Mouse (Mus musculus): ENCODE measurements at regions not wholly inside any gene's neighbourhood (a gene's known extent, or its start where the extent isn't known, plus 50 kb on each side); places are given as distances from the start of the nearest gene placed in this dataset.

DNA sequence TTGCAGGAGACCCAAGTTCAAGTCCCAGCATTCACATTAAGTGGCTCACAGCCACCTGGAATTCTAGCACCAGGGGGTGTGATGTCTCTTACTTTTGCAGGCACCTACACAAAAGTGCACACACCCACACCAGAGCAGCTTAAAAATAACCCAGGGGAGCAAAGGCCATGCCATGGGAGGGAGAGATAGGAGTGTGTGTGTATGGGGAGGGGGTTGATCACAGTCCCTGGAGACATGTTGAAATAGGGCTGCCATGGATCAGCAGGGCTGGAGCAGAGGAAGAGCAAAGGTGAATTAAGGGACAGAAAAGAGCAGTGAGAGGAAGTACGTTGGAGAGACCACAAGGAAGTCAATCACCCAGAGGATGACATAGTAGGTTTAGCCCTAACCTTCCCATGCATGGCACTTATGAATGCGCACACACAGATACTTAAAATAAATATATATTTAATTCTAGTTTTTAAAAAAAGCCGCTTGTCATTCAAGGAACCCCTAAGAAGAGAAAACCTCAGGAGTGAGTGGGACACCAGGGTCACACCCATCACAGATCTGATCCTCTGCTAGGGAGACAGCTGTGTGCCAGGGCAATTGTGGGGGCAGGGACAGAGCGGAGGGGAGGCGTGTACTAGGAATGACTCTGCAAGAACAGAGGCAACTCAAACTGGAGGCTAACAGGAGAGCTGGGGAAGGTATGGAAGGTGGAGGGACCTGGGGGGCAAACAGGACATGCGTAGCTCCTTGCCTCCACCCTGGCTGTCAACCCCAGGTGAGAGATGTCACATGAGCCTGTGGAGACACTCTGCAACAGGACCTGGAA lies 189.5 kb upstream of the Rybp start:
- no peak for DNase-seq (ENCODE audit: low read depth)

DNA sequence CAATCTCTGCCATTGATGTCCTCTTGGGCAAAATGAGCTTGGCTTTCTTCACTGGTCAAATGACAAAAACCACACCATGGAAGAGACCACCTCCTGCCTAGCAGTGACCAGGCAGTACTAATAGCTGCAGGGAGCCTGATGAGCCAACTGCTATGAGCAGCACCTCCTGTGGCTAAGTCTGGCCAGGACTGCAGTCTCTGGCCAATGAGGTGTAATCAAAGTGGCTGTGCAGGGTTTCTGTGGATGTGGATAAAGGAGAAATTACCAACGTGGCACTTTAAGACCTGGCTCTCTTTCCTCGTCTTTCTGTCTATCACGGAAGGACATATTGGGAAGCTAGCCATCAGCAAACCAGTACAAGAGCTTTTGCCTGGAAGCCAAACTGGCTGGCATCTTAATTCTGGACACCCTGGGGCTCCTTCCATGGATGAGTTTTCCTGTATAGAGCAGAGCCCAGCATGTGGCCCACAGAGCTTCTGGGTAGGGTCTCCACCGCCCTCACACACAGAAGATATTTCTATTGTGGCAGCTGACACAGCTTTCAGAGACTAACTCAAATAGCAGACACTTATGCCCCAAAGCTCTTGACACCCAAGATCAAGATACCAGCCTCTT lies 188.2 kb upstream of the Rybp start:
- DNase-seq (ENCODE audit: low read depth), result no peak

DNA sequence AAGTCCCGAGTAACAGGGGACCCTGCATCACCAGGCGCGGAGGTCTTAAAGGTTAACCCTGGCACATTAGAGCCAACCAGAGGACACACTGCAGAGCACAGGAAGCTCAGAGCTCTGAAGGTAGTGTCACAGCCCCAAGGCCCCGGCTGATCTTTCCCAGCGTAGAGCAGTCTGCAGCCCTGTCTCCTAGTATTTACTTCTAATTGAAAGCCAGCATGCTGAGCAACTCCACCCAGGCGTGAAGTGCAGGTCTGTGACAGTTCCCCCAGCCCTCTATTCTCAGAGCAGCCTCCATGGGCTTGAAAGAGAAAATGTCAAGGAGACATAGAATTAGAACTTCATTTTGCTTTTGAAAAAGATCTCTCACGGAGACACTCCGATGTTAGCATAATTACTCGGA lies 187.0 kb upstream of the Rybp start:
- DNase-seq (ENCODE audit: low read depth), result no peak

DNA sequence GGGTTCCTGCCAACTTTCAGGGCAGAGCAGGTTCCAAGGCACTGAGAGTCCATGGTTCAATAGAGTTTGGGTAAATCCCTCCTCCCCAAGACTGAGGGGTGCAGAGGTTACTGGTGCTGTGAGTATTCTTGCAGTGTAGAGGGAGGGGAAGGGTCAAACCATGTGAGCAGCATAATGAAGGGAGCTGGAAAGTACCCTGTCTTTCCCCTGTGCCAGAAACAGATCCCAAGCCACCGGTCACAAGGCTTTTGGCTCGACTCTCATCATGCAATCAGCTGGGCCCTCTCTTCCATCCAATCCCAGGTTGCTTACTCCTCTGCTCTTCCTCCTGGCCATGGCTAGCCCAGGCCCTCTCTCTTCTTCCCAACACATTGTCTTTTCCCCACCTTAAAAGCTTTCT lies 182.8 kb upstream of the Rybp start:
- DNase-seq (ENCODE audit: low read depth), result no peak

DNA sequence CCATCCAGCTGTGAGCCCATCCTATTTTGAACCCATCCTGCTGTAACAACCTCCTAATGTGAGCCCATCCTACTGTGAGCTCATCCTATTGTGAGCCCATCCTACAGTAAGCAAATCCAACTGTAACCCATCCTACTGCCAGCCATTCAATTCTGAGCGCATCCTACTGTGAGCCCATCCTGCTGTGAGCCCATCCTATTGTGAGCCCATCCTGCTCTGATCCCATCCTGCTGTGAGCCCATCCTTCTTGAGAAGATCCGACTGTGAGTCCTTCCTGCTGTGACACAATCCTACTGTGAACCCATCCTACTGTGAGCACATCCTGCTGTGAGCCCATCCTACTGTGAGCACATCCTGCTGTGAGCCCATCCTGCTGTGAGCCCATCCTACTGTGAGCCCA lies 175.5 kb upstream of the Rybp start:
- no peak for DNase-seq (ENCODE audit: low read depth)

DNA sequence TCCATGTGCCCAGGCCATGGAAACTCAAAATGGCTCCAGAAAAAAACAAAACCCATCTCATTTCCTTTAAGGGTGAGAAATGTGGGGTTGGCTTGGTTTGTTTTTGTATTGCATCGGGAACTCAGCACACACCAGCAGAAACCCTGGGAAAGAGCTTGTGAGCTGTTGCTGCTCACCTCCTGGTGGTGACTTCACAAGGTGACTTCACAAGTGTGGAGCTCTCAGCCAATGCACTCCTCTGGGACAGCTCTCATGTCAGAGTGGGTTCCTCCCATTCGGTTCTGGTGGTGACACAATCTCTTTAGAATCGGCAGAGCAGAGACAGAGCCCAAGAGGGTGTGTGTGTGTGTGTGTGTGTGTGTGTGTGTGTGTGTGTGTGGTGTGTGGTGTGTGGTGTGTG lies 166.1 kb upstream of the Rybp start:
- no peak for DNase-seq (ENCODE audit: low read depth)

DNA sequence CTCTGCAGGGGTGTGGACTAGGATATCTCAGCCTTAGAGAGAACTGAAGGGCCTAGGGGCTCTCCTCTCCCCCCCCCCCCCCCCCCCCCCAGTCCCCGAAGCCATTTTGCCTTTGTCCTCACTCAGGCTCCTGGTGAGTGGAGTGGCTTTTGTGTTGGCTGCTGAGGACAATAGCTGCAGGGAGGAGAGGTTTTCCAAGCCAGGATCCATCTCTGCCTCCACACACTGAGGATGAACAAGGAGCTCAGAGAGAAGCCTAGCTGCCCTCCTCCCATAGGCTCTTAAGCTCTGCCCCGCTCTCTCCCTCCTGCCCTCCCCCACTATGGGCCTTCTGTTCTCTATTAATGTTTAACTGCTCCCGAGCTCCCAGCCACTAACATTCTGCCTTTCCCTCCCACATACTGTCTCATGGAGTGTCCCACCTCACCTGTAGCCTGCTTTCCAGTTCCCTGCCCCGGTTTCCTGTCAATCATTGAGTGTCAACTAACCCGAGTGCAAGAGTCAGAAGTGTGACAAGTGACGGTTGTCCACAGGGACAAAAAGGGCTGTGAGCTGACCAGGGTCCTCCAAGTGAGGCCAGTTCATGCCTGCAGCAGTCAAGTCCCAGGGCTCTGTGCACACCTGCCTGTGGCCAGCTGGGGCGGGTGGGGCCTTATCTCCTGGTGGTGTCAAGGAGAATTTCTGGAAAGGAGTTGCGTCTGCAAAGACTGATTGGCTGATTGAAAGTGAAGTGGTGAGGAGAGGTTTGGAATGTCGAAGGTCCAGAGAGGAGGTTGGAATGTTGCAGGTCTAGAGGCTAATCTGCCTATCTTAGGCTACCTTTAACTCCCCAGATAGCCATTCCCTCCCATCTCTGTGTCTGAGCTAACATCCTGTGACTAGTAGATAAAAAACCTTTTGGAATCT lies 165.1 kb upstream of the Rybp start:
- DNase-seq (ENCODE audit: low read depth), result no peak

DNA sequence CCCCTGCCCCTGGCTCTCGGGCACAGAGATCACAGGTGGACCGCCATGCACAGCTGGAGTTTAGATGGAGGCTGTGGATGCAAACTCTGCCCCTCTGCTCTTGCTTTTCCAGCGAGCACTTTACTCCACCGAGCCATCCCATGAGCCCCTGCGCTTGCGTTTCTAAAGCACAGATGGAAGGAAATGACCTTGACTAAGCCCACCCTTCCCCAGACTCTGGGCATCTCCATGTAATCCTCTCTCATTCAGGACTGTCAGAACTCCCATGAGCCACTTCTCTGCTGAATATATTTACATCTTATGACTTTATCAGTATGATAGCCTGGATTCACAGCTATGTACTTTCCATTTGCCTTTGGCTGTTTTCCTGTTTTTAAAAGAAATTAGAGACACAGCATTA lies 162.8 kb upstream of the Rybp start:
- no peak for DNase-seq (ENCODE audit: low read depth)

DNA sequence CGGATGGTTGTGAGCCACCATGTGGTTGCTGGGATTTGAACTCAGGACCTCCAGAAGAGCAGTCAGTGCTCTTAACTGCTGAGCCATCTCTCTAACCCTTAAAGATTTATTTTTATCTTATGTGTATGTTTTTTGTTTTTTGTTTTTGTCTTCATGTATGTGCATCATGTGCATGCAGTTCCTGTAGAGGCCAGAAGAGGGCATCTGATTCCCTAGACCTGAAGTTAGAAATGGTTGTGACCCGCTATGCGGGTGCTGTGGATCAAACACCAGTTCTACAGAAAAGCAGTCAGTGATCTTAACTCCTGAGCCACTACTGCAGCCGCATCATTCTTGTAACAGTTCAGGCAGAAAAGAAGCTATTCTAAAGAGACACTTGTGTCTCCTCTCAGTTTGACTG lies 161.8 kb upstream of the Rybp start:
- DNase-seq (ENCODE audit: low read depth), result no peak

DNA sequence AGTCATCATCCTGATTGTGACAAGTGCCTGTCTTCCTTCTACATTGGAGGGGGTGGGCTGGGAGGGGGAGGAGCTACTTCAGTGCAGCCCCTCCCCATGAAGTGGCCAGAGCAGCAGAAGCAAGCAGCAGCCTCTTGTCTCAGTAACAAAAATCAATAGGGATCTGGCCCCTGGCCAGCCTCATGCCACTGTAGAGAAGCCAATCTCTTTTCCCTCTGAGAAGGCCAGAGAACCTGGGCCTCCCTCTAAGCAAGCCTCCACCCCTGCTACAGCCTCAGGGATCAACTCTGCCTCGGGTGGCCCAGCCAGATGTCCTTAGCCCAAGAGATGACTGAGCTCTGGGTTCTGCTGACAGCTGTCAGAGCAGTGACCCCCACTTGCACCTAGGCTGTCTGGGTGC lies 159.9 kb upstream of the Rybp start:
- no peak for DNase-seq (ENCODE audit: low read depth)

DNA sequence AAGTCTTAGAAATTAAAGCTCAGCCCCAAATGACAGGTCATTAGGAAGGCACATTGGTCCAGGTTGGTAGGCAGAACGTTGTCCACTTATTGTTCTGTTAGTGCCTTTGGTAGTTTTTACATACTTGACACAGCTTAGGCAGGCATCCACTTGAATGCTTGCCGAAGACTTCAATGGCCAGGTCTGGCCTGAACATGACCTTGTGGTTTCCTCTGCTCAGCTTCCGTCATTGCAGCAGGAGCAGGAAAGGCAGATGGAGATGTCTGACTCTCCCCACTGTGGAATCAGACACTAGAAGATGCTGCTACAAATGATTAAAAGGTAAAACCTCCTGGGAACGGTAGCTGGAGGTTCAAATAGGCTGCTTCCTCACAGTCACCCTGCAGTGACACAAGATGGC lies 159.5 kb upstream of the Rybp start:
- no peak for DNase-seq (ENCODE audit: low read depth)

DNA sequence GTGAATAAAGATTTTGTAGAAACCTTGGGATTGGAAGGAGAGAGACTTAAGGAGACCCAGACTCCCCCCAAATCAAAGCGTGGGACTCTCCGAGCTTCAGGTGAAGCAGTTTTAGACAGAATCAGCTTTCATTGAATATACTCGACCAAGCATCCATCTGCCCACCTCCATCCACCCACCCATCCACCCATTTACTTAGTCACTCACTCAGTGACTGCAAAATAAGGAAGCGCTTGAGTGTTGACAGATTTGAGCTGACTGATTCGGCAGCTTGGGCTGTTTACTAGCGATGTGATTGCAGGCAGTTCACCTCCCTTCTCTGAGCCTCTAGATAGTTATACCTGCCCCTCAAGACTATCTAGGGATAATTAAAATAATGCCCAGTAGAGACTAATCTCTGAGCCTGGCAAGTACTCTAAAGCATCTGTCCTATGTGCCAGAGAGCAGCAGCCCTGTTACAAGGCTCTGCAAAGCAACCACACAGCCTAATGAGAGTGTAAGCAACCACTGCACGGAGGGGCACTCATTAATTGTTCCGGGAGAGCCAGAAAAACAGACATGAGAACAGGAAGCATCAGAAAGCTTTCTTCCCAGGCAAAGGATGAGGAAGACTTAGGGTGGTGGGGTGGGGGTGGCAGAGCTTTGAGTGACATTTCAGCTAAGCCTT lies 151.9 kb upstream of the Rybp start:
- no peak for DNase-seq (ENCODE audit: low read depth)

DNA sequence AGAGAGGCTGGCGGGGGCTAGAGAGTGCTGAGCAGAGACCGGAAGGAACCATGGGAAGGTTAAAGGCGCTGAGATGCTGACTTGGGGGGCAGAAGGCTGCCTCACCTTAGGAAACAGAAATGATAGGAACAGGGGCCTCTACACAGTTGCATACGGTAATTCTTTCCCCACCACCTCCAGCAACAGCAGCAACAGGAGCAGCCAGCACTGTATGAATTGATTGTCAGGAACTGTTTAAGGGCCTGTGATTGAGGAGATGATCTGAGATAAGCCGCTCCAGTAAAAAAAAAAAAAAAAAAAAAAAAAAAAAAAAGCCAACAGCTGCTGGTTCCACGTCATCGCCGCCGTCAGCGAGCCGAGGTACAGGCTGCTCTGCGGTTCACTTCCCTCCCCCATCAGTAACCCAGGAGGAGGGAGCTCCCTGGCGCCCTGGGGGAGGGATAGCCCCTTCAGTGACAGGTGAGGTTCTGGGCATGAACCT lies 151.3 kb upstream of the Rybp start:
- DNase-seq (ENCODE audit: low read depth), result no peak

DNA sequence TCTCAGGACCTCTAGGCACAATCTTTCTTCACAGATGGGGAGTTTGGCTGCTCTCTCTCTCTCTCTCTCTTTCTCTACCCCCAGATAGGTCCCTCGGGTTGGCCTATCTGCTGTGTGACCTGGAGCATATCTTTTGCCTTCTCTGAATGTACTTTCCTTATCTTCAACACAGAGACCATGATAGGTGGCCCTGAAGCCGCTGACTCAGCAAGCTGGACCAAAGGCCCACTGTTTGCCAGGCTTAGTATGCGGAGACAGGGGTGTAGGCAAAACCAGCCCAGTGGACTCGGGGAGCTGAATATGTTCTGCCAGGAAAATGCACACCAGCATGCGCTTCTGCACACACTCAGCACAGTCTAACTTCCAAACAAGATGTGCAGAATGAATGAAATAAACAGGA lies 150.7 kb upstream of the Rybp start:
- no peak for DNase-seq (ENCODE audit: low read depth)

DNA sequence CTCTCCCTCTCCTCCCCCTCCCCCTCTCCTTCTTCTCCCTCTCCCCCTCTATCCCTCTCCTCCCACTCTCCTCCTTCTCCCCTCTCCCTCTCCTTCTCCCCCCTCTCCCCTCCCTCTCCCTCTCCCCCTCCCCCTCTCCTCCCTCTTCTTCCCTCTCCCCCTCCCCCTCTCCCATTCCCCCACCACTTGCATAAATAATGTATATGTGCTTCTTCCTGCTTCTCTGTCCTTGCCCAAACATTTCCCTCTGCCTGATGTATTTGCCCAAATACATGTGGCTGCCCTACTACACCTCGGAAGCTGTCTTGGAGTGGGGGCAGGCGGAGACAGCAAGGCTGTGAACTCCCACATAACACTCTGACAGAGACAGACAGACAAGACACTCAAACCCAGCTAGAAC lies 149.2 kb upstream of the Rybp start:
- no peak for DNase-seq (ENCODE audit: low read depth)

DNA sequence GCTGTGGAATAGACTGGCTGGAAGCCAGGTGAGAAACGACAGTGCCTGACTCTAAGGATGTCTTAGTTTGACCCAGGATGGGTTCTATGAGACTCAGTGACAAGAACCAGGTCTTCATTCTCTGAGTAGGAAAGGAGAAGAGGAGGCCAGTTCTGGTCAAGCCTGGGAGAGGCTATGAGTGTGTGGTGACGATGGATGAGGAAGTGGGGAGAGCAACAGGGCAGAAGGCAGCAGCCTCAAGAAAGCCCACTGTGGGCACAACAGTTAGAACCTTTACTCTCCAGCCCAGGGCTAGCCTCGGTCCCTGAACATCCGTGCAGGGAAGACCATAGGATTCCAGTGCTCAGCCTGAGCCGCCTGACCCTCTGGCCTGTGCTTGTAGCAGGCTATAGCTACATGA lies 147.9 kb upstream of the Rybp start:
- no peak for DNase-seq (ENCODE audit: low read depth)

DNA sequence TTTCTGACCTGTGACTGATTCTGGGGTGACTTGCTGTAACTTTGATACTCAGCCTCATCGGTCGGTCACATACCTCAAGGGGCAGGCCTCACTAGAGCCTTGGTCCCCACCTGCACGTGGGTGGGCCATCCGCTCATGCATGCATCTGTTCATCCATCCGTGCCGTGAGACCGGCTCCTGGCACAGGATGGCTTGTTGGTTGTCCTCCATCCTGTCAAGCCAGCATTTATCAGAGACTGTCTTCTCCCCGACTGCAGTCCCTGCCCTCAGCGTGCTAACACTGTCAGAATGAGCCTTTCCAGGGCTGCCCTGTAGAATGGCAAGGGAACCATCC lies 146.2 kb upstream of the Rybp start:
- no peak for DNase-seq (ENCODE audit: low read depth)

DNA sequence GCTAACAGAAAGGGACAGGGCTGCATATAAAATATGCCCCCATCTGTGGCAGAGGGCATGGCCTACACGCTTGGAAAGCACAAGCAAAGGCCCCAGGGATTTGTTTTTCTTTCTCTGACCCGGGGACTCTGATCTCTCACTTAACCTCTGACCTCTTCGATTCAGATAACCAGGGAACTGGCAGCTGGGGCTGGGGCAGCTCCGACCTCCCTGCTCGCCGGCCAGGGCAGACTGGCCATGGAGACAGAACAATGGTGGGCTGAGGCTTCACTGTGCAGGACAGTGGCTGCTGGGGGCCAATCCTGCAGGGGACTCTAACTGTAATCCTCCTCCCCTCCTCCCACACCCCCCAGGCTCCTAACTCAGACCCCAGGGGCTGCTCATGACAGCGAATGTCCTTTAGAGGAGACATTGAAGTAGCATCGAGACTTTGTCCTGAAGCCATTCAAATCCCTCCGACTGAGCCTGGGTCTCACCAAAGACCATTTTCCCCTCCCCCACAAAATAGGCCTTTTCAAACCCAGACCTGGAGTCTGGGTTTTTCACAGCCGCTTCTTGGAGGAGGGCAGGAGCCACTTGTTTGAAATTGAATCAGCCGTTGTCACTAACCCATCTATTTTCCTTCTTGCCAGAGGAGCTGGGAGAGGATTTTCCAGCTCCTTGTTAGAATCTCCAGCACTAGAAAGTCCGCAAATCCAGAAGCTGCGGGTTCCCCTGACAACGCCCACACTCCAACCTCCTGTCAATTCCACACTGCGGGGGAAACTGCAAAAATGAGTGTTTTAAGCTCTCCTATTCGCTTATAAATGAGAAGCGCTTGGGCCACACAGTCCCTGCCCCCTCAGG lies 145.6 kb upstream of the Rybp start:
- no peak for DNase-seq (ENCODE audit: low read depth)

DNA sequence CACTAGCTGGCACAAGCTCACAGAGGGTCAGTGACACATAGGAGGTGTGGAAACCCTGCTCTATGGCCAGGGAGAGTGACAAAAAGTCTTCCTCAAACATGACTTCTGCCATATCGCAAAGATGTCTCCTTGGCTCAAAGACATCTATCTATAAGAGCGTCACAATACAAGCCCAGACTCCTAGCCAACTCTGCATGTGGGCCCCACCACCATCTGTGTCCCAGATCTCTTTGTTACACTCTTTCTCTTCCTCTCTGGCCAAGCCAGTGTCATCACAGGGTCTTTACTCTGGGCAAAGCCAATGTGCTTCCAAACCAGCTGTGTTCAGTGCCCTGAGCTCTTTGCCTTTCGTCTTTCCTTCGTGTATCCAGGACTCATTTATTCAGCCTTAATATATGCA lies 143.0 kb upstream of the Rybp start:
- no peak for DNase-seq (ENCODE audit: low read depth)

DNA sequence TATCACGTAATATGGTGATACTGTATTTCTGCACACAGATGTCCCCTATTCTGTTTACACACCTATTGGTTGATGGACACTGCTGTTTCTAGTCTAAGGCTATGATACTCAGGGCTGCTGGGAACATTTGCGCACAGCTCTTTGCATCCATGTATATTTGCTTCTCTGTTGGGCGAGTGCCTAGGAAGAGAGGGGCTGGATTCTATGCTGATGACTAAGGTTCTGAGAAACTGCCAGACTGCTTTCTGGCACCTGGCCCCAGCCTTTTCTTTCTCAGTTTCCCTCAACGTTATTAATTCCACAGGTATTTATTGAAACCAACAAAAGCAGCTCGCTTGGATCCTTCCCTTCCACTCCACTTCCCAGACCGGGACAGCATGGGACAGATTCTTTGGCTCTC lies 142.2 kb upstream of the Rybp start:
- DNase-seq (ENCODE audit: low read depth), result peak; percentile 45

DNA sequence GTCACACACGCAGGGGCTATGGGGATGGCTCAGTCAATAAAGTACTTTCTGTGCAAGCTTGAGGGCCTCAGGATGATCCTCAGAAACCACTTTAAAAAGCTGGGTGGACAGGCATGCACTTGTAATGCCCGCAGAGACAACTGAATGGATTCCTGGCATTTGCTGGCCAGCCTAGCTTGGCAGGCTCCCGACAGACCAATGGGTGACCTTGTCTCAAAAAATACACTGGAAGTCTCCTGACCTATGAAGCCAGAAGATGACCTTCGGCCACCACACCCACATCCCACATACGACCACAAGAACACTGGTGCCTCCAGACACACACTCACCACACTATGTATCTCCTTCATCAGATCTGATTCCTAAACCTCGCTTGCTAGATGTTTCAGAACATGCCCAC lies 141.5 kb upstream of the Rybp start:
- no peak for DNase-seq (ENCODE audit: low read depth)

DNA sequence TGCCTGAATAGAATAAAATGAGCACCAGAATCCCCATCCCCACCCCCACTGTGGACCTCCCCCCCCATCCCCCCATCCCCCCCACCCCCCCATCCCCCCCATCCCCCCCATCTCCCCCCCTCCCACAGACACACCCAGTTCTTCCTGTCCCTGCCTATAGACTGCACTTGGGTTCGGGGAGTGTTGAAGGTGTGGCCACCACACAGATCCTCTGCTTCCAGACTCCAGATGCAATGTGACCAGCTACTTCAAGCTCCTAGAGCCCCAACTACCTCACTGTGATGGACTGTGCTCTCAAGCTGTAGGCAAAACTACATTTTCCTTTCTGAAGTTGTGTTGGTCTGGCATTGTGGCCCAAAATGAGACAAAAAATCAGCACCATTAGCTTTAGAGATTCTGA lies 138.3 kb upstream of the Rybp start:
- DNase-seq (ENCODE audit: low read depth), result no peak

All from fibroblast of lung, adult 2 months (primary cell).